Mouse (Mus musculus) T-helper 17 cell (primary cell): ENCODE measurements around the gene Tmem108.

ENCODE experiments used
- in situ Hi-C, 2 experiments: fragments of 300-600 bp; cut with MboI, MseI; formaldehyde crosslinking; loops; 1 replicate in 1 of 2; 2 replicates in 1 of 2; pipeline ENCODE4 v1.15.1; 2025; ENCODE audit warnings: high pct_unique_total_duplicates in 2 of 2

Gene Tmem108

DNA sequence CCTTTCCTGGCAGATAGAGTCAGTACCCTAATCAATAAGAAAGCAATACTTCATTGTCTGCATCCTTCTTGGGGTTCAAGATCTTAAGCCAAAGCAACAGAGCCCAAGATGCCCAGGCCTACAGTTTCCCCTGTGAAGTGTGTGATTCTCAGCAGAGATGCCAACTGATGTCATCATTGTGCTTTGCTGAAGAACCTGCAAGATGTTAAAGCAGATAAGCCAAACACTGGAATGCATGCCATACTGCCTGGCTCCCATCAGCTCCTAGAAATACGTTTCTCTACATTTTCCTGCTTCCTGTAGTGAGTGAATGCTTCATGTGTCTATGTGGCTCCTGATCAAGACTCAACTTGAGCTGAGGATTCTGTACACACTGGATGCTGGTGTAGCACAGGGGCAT is 122.2 kb downstream of the Tmem108 start:
- in situ Hi-C loops: no loop called here

GRCm38 (mm10) chr9:103637451-103637850 is 124.2 kb downstream of the Tmem108 start:
- in situ Hi-C loops: no loop called here

GRCm38 (mm10) chr9:103636847-103637246 is 124.8 kb downstream of the Tmem108 start:
- in situ Hi-C loops: no loop called here

DNA sequence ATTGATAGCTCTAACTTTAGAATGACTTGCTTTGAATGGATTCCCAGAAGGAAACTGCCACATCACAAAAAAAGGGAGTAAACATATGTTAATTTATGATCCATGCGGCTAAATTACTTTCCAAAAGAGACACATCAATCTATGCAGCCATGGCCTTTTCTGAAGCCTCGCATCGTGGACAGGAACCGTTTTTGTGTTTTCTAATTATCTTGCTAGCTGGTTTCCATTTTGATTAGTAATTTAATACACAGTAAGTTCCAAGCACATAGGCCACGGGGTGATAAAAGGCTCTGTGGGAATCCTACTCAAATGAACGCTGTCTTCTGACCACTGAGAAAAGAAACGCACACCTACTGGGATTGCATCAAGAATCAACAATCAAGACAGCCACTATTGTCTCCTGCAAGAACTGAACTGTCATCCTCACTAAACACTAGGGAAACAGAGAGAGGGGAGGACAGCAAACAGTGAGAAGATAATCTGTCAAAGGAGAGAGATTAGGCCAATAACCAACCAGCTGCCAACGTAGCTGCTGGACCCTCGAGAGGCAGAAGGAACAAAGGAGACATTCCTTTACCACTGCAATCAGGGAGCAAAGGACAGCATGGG is 132.7 kb downstream of the Tmem108 start:
- in situ Hi-C loops: loop anchor here in 1 of 2 experiments (10.0 kb wide), 1 partner anchor 126 kb away; no protein-coding TSS in a partner anchor

DNA sequence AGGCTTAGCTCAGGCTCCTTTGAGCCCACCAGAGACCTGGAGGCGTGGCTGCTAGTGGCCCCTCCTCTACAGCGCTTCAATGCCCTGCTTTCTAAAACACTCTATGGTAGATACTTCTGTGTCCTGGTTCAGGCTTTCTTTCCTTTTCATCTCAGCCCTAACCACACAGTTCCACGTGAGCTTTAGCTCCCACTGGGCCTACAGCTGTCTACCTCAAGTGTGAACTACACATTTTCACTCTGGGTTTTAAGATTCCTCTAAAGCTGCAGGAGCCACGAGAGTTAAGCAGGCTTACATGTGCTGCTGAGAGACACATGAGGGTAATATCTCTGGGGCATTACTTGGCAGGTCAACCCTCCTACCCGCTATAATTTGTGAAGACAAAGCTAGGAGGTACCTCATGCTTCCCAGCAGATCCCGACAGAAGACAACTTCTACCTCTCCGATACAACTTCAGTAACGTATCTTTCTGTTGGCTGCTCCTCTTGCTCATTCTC is 134.2 kb downstream of the Tmem108 start:
- in situ Hi-C loops: loop anchor here in 1 of 2 experiments (10.0 kb wide), 1 partner anchor 127 kb away; no protein-coding TSS in a partner anchor

- in situ Hi-C loops: loop anchor here in 1 of 2 experiments (10.0 kb wide), 1 partner anchor 129 kb away; no protein-coding TSS in a partner anchor
Observed at GRCm38 (mm10) chr9:103626156-103626555, 135.5 kb downstream of the Tmem108 start.

GRCm38 (mm10) chr9:103624649-103625048 is 137.0 kb downstream of the Tmem108 start:
- in situ Hi-C loops: loop anchor here (5.0 to 10.0 kb wide), 3 partner anchors 130 to 373 kb away; no protein-coding TSS in a partner anchor

DNA sequence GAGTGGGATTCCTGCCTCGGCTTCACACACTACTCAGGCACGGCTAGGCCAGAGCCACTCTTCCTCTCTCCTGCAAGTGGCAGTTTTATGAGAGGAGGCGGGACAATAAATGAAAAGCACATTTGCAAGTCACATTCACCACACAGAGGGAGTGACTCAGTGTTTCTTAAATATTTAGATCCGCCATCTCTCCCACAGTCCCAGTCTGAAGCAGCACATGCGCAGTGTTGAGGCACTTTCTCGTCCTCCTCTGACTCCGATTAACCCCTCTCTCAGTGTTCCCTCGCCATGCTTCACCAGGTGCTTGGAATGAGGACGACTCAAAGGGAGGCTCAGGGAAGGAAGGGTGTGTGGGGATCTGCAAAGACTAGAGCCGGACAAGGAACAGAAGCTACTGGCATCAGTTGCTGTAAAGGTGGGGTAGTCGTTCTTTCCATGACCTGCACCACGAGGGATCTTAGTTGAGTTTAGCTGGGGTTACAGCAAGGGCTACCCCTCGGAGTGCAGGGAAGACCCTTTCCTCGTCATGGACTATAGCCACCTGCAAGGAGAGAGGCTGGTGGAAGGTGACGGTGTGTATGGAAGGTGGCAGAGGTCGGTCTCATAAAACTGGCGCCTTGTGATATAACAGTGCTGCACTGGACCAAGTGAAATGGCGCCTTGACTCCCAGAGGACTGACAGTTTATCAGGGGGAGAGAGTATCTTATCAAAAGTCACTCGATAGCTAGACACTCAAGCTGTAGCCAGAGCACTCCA is 137.9 kb downstream of the Tmem108 start:
- in situ Hi-C loops: loop anchor here (5.0 to 10.0 kb wide), 3 partner anchors 131 to 374 kb away; no protein-coding TSS in a partner anchor

GRCm38 (mm10) chr9:103622988-103623387 is 138.6 kb downstream of the Tmem108 start:
- in situ Hi-C loops: loop anchor here (5.0 to 10.0 kb wide), 3 partner anchors 132 to 374 kb away; no protein-coding TSS in a partner anchor

DNA sequence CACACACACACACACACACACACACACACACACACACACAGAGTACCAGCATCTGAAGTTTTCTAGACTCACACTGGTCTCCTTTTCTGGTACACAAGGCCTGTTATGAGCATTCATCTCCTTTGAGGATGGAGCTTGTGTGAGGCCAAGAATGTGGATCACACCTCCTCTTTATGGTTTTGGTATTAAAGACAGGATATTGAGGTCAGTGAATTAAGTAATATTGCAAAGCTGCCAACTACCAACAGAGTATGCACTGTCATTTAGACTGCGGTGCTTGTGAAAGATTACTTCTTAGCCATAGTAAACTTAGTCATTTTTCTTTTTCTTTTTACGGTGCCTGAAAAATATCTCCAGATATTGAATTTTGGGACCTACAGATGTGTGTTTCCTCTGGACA is 139.8 kb downstream of the Tmem108 start:
- in situ Hi-C loops: loop anchor here (5.0 to 10.0 kb wide), 3 partner anchors 133 to 375 kb away; no protein-coding TSS in a partner anchor

- in situ Hi-C loops: loop anchor here (5.0 to 10.0 kb wide), 3 partner anchors 134 to 377 kb away; no protein-coding TSS in a partner anchor
Observed at GRCm38 (mm10) chr9:103620517-103621212, 141.0 kb downstream of the Tmem108 start.

DNA sequence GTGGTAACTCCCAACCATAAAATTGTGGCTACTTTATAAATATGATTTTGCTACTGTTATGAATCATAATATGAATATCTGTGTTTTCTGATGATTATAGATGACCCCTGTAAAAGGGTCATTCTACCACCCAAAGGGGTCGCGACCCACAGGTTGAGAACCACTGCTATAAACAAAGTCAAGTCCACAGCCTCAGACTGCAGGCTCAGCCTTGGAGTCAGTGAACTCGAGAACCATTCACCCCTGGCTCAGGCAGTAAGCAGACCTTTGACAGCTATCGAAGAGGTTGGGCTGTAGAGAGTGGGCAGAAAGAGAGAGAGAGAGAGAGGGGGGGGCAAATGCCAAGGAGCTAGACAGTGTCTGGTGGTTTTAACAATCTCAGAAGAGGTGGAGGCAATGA is 147.4 kb downstream of the Tmem108 start:
- in situ Hi-C loops: no loop called here

GRCm38 (mm10) chr9:103608161-103609058 is 153.2 kb downstream of the Tmem108 start:
- in situ Hi-C loops: loop anchor here (10.0 kb wide), 2 partner anchors 114 to 806 kb away; no protein-coding TSS in a partner anchor

- in situ Hi-C loops: loop anchor here (10.0 kb wide), 2 partner anchors 111 to 809 kb away; no protein-coding TSS in a partner anchor
Observed at GRCm38 (mm10) chr9:103606056-103606455, 155.6 kb downstream of the Tmem108 start.

DNA sequence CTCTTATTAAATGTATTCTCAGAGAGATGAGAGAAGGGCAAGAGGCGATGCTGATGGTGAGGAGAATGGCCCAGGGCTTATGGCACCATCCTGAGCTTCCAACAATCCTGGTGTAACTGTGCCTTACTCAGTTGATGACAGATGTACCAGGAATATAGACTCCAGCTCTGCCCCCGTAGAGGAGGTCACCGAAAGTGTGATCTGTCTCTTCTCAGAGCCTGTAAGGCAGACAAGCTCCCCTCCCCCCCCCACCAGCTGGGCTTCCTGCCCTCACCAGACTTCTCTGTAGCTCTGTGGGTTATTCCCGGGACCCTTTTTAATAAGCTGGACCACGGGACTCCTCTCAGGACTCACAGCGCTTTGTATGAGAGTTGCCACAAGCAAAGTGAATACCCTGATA is 157.8 kb downstream of the Tmem108 start:
- in situ Hi-C loops: loop anchor here (5.0 to 10.0 kb wide), 3 partner anchors 109 to 811 kb away; no protein-coding TSS in a partner anchor

DNA sequence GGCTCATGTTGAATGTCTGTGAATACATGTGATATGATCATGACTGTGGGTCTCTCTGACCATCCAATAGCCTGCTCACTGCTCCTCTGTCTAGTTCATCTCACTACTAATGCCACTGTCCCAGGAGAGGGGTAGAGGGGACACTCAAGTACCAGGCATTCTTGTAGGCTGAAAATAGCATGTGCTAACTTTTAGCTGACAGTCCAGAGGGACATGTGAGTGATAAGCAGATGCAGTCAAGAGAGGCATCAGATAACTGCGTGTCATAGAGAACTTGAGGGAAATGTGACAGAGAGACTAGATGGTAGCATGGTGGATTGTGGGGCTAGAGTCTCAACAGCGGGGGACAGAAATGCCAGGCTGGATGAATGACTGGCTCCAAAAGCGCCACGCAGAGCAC is 159.8 kb downstream of the Tmem108 start:
- in situ Hi-C loops: loop anchor here (5.0 to 10.0 kb wide), 3 partner anchors 107 to 813 kb away; no protein-coding TSS in a partner anchor

DNA sequence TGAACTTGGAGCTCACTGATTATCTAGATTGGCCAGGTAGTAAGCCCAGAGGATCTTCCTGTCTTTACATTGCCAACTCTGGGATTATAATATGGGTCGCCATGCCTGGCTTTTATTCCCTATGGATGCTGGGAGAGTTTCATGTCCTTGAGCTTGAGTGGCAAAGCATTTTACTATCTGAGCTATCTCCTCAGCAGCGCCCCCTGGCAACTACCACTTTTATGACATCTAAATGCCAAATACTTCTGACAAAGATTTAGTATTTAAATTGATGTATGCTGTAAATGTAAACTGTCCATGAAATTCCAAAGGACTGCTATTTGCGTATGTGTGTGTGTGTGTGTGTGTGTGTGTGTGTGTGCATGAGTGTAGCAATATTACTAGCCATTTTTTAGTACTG is 160.8 kb downstream of the Tmem108 start:
- in situ Hi-C loops: loop anchor here (5.0 to 10.0 kb wide), 3 partner anchors 106 to 814 kb away; no protein-coding TSS in a partner anchor

DNA sequence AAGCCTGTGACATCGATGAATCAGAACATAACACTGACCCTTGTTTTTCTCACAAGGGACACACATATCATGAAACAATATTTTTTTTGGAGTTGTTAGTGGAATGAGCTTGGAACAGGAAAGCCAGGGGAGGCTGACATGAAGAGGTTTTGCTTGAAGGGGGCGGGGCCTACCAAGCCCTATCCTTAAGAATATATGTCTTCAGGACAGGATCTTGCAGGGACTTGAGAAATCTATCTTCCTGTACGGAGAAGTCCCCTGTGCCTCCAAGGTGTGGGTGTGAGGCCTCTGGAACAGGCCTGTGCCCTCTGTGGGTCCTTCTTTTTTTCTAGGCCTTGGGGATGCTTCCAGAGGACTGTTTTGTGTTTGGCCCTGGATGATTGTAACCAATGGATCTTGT is 161.7 kb downstream of the Tmem108 start:
- in situ Hi-C loops: loop anchor here (5.0 to 10.0 kb wide), 3 partner anchors 105 to 815 kb away; no protein-coding TSS in a partner anchor

DNA sequence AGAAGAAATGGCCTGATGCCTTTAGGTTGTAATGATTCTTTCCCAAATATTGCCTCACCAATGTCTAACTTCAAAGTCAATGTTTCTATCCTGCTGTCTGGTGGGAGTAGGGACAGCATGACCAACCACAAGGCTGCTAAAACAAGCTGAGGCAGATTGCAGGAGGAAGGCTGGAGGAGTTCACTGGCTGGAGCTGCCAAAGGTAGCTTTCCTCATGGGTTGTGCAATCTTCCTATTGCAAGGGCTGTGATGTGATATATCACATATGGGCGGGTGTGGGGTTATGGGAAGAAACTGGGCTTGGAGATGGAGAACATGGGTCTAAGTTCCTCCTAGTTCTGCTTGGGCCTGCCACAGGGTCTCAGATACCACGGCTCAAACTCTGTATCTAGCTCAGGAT is 163.8 kb downstream of the Tmem108 start:
- in situ Hi-C loops: no loop called here
